Mouse (Mus musculus) forebrain, embryonic 10.5 days (tissue): ENCODE measurements around the gene Fancc. TPM values are rescaled to one million over a fixed set of nuclear protein-coding genes. Genes with fewer than 3 reads are reported as not detected.
"Not testable (repeated sequence)": the region's sequence is repeated elsewhere in the genome, so short reads cannot be mapped to it uniquely, and the experiment has no call there.

Source experiments
- DNase-seq: peaks from one replicate; pipeline ENCODE4 v3.0.0-alpha.2; 2017; ENCODE audit warnings: low spot score; ENCODE audit errors: extremely low spot score
- H3K27ac ChIP-seq: fragments of 300-500 bp; sonication (generic); 2 replicates; pipeline ENCODE4 v1.5.1; 2016; ENCODE audit warnings: mild to moderate bottlenecking
- H3K27me3 ChIP-seq: fragments of 300-500 bp; sonication (generic); 2 replicates; pipeline ENCODE4 v1.6.1; 2016; ENCODE audit warnings: mild to moderate bottlenecking; ENCODE audit not compliant: poor library complexity, severe bottlenecking
- H3K36me3 ChIP-seq: fragments of 300-500 bp; sonication (generic); replicated peaks from 2 replicates; pipeline ENCODE4 v1.6.1; 2016; ENCODE audit warnings: mild to moderate bottlenecking, moderate library complexity
- H3K4me1 ChIP-seq: fragments of 300-500 bp; sonication (generic); 2 replicates; pipeline ENCODE4 v1.6.1; 2016
- H3K4me3 ChIP-seq: fragments of 300-500 bp; sonication (generic); 2 replicates; pipeline ENCODE4 v1.5.1; 2016; ENCODE audit warnings: mild to moderate bottlenecking, moderate library complexity
- H3K9me3 ChIP-seq: fragments of 300-500 bp; sonication (generic); 2 replicates; pipeline ENCODE4 v1.6.1; 2016; ENCODE audit warnings: mild to moderate bottlenecking, moderate library complexity
- WGBS: fragments of 180-500 bp; shearing (Covaris S2); methylation state at CpG from one replicate; pipeline ENCODE4 v1.1.7; 2016; 5-methylcytosine and 5-hydroxymethylcytosine counted together
- polyA plus RNA-seq: library from polyadenylated mRNA; unstranded; fragments of >200 nt; fragmentation: Nextera tagmentation; extraction: Ambion mirVana; gene quantifications from 2 replicates; pipeline ENCODE4 v1.2.1, GENCODE M21; 2016

Fancc gene
- polyA plus RNA-seq, 1 experiment from 2014 or later = 22.4 TPM

DNA sequence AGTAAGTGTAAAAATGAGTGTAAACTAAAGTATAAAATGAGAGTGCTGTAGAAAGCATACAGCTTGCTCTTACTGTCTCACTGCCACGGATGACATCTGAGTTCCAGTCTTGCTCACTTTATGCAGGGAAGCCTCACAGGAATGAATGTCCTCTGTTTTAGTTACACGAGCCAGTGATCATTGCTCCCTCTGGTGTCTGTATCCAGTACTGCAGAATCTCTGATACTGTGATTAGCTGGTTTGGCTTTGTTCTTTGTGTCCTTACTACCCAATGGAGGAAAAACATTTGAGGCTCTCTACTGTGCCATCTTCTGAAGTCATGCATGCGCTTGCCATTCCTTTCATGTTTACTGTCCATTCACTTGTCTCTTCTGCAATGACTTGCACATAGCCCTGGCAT is 140.5 kb downstream of the Fancc start:
- DNase-seq = peak; percentile 48
- H3K4me3 ChIP-seq = no peak overlapping the region
- no peaks in the 10 kb centered on the region for H3K4me1 ChIP-seq
- H3K27me3 ChIP-seq = no peaks in the 10 kb centered on the region
- WGBS = 39% methylated on average over 3 of the region's 3 CpGs
- no peaks in the 10 kb centered on the region for H3K36me3 ChIP-seq
- H3K9me3 ChIP-seq = no peaks in the 10 kb centered on the region
- no peak overlapping the region for H3K27ac ChIP-seq

- DNase-seq = no peak
- Histone ChIP-seq H3K4me3 (no peak overlapping the region), H3K27me3 (no peaks in the 10 kb centered on the region), H3K36me3 (no peaks in the 10 kb centered on the region), H3K4me1 (no peaks in the 10 kb centered on the region), H3K27ac (no peak overlapping the region), H3K9me3 (no peaks in the 10 kb centered on the region)
- WGBS = 96% methylated on average over 4 of the region's 4 CpGs
These were observed 141.0 kb downstream of the Fancc start for GRCm38 (mm10) chr13:63356101-63356500.

DNA sequence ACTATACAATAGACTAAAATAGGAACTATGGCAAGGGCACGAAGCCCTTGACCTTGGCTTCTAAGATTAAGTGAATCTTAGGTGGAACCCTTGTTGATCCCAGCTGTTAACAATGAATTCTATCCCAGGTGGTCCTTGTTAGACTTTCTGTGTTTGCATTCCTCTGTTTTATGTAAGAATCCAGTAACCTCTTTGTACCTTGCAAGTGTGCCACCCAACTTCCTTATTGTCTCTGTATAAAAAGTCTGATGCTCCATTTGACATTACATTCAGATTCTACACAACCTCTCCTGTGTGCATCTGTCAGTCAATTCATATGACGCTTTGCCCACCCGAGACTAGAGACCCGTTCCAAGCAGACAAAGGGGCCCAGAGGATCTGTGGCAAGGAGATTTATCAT is 143.8 kb downstream of the Fancc start:
- H3K27ac ChIP-seq, H3K27me3 ChIP-seq, DNase-seq, H3K4me3 ChIP-seq, H3K4me1 ChIP-seq, H3K9me3 ChIP-seq, H3K36me3 ChIP-seq: not testable (repeated sequence)
- WGBS = 89% methylated on average over 4 of the region's 4 CpGs

- 96% methylated on average over 4 of the region's 4 CpGs for WGBS
- DNase-seq = no peak
- Histone ChIP-seq H3K9me3 (no peaks in the 10 kb centered on the region), H3K36me3 (no peaks in the 10 kb centered on the region), H3K4me3 (no peak overlapping the region), H3K4me1 (no peaks in the 10 kb centered on the region), H3K27me3 (no peaks in the 10 kb centered on the region), H3K27ac (no peak overlapping the region)
These were observed 147.0 kb downstream of the Fancc start for GRCm38 (mm10) chr13:63350076-63350475.

GRCm38 (mm10) chr13:63347639-63348038 is 149.4 kb downstream of the Fancc start:
- Histone ChIP-seq H3K4me1 (no peaks in the 10 kb centered on the region), H3K9me3 (no peaks in the 10 kb centered on the region), H3K36me3 (0 out of 2 replicates have a peak, but pooled peaks cover 3% of the 10 kb centered on the region), H3K27me3 (no peaks in the 10 kb centered on the region), H3K27ac (no peak overlapping the region), H3K4me3 (no peak overlapping the region)
- DNase-seq = no peak
- WGBS = 83% methylated on average over 2 of the region's 2 CpGs

DNA sequence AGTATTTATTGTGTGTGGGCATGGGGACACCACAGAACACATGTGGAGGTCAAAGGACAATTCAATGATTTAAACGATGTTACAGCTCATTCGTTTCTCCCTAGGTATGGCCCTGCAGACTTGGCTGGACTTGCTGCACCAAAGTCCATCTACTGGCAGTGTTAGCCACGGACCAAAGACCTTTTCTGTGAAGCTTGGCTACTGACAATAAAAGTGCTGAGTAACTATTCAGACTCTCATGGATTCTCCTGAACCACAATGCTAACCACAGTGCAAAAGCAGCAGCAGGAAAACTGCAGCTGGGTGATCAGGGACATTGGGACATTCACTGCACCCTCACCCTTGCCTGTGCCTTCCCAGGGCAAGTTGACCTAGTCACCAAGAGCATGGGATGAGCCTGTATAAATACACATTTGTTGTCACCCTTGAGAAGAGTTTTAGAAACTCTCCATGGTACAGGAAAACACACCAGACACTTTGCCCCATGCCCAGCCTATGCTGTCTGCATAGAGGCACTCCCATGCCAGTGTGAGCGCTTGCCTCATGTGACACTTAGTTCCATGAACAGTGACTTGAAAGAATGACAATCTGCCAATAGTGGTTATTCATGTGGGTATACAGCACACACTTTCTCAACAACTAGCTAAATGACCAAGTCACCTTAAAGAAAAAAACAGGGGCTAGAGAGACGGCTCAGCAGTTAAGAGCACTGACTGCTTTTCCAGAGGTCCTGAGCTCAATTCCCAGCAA is 151.4 kb downstream of the Fancc start:
- no peak overlapping the region for H3K27ac ChIP-seq
- DNase-seq = no peak
- 81% methylated on average over 5 of the region's 5 CpGs for WGBS
- H3K27me3 ChIP-seq = no peaks in the 10 kb centered on the region
- no peaks in the 10 kb centered on the region for H3K9me3 ChIP-seq
- H3K4me3 ChIP-seq = no peak overlapping the region
- H3K36me3 ChIP-seq = 0 out of 2 replicates have a peak, but pooled peaks cover 3% of the 10 kb centered on the region
- no peaks in the 10 kb centered on the region for H3K4me1 ChIP-seq

- no peaks in the 10 kb centered on the region for H3K9me3 ChIP-seq
- H3K4me1 ChIP-seq = no peaks in the 10 kb centered on the region
- no peaks in the 10 kb centered on the region for H3K27me3 ChIP-seq
- no peak for DNase-seq
- H3K27ac ChIP-seq = no peak overlapping the region
- H3K4me3 ChIP-seq = no peak overlapping the region
- WGBS = 92% methylated on average over 3 of the region's 3 CpGs
- 0 out of 2 replicates have a peak, but pooled peaks cover 3% of the 10 kb centered on the region for H3K36me3 ChIP-seq
These were observed 152.6 kb downstream of the Fancc start for GRCm38 (mm10) chr13:63344481-63344880.

GRCm38 (mm10) chr13:63342781-63343180 is 154.3 kb downstream of the Fancc start:
- no peak overlapping the region for H3K27ac ChIP-seq
- H3K4me1 ChIP-seq = peaks cover 1% of the 10 kb centered on the region
- H3K27me3 ChIP-seq = peaks cover 14% of the 10 kb centered on the region
- DNase-seq = no peak
- 0 out of 2 replicates have a peak, but pooled peaks cover 3% of the 10 kb centered on the region for H3K36me3 ChIP-seq
- H3K9me3 ChIP-seq = no peaks in the 10 kb centered on the region
- WGBS = 89% methylated on average over 2 of the region's 2 CpGs
- H3K4me3 ChIP-seq = no peak overlapping the region

- H3K36me3 ChIP-seq = 0 out of 2 replicates have a peak, but pooled peaks cover 3% of the 10 kb centered on the region
- 94% methylated on average over 4 of the region's 4 CpGs for WGBS
- peaks cover 24% of the 10 kb centered on the region for H3K4me1 ChIP-seq
- no peak overlapping the region for H3K4me3 ChIP-seq
- no peaks in the 10 kb centered on the region for H3K9me3 ChIP-seq
- no peak for DNase-seq
- H3K27me3 ChIP-seq = peaks cover 17% of the 10 kb centered on the region
- H3K27ac ChIP-seq = no peak overlapping the region
These were observed 157.1 kb downstream of the Fancc start for GRCm38 (mm10) chr13:63339946-63340345.

DNA sequence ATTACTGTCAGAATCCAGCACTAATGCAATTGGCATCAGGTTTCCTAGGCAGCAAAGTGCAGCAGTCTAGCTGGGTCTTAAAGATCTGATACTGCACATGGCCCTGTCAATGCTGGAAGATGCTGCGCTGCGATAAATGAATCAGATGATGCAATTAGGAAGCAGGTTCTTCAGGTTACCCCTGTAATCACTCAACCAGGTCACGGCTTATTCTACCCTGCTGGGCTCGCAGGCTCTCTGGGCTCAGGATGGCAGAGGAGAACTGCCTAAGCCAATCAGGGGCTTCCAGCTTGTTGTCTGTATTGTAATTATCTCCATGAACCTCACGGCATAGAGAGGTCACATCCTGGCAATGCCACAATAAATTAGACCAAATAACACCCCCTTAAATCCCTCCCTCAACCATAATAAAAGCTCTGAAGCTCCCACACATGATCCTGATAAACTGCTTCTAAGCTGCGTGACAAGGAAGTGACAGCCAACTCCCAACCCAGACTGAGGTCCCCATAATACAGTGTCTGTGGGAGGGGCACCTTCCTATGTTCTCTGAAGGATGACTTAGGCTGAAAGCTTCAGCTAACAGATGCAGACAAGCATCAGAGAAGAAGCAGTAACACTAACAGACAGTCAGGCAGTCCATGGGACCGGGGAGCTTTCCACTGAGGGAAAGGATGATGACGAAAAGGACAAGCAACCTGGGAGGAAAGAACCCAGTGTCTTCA is 159.7 kb downstream of the Fancc start:
- Histone ChIP-seq H3K27me3 (peaks cover 38% of the 10 kb centered on the region), H3K4me1 (peaks cover 24% of the 10 kb centered on the region), H3K9me3 (no peaks in the 10 kb centered on the region), H3K4me3 (no peak overlapping the region), H3K36me3 (no peaks in the 10 kb centered on the region), H3K27ac (no peak overlapping the region)
- 58% methylated on average over 8 of the region's 8 CpGs for WGBS
- DNase-seq = no peak

DNA sequence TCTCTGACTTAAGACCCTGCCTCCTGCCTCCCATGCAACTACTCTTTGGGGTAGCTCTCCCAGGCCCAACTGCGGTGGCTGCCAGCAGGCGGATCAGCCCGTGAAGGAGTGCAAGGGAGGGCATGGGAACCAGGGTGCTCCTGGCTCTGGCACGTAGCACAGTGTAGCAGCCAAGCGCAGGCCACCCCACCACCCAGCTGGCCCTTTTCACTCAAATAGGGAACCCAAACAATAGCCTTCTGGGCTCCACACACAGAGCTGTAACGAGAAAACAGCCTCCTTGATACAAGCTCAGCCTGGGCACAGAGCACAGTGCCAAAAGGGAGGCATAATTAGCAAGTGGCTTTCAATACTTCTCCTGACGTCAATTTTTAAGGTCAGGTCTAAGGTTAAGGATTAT is 160.7 kb downstream of the Fancc start:
- H3K4me3 ChIP-seq = no peak overlapping the region
- no peaks in the 10 kb centered on the region for H3K36me3 ChIP-seq
- peak overlapping the region; percentile 71; the same call in 1 of the 2 replicates for H3K27ac ChIP-seq
- no peak for DNase-seq
- WGBS = 34% methylated on average over 7 of the region's 7 CpGs
- H3K9me3 ChIP-seq = no peaks in the 10 kb centered on the region
- H3K4me1 ChIP-seq = peaks cover 24% of the 10 kb centered on the region
- H3K27me3 ChIP-seq = peaks cover 38% of the 10 kb centered on the region

DNA sequence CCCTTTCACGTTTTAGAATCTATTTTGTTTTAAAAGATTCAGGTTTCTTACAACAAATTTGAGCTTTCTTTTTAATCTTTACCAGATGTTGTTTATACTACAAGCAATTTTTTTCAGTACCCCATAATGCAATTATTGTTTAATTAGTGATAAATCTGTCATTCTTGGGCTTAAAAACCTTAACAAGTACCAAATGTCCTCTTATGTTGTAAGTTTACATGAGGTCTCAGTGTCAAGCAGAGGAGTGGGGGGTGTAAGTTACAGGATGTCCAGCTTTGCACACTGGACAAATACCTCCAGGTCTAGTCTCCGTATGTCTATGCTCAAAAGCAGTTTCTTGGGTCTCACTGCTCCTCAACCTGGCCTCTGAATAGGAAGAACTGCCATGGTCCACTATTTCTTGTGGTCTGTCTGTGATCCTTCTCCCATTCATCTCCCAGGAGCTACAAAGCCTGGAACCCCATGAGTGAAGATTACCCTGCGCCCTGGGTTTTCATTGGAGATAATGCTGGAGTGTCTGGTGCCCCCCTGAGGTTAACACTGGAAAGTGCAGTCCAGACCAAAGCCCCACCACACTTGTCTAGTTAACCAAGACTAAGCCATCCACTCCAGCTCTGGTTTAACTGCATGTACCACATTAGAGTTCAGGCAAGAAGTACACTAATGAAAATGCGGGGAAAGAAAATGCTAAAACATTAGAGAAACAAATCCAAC is 161.5 kb downstream of the Fancc start:
- WGBS = 51% methylated on average over 4 of the region's 4 CpGs
- peak overlapping the region; percentile 71; the same call in 1 of the 2 replicates for H3K27ac ChIP-seq
- peaks cover 31% of the 10 kb centered on the region for H3K4me1 ChIP-seq

More for the DNA sequence above, 161.5 kb downstream of the Fancc start:
- Histone ChIP-seq H3K9me3 (no peaks in the 10 kb centered on the region), H3K36me3 (no peaks in the 10 kb centered on the region), H3K27me3 (peaks cover 38% of the 10 kb centered on the region), H3K4me3 (no peak overlapping the region)
- DNase-seq = peak; percentile 46
